Mouse (Mus musculus) Patski (cell line): ENCODE measurements around the gene Zc3hav1l. TPM values are rescaled to one million over a fixed set of nuclear protein-coding genes. Genes with fewer than 3 reads are reported as not detected.

ENCODE experiments used
- ATAC-seq: fragments of 100-300 bp; one replicate; pipeline ENCODE4 v1.8.0; 2021
- CTCF ChIA-PET: fragments of 350-600 bp; sonication (Branson Sonifier 250); formaldehyde crosslinking; loops from one replicate; lab custom pipeline; 2022; ENCODE audit warnings: inconsistent platforms; lab: Charles Lee
- POLR2A ChIA-PET: fragments of 350-600 bp; sonication (Branson Sonifier 250); formaldehyde crosslinking; loops from one replicate; lab custom pipeline; 2022; ENCODE audit warnings: antibody characterized with exemption, inconsistent platforms; lab: Charles Lee
- DNase-seq: peaks from one replicate; pipeline ENCODE4 v3.0.0-alpha.2; 2011; ENCODE audit warnings: low read depth, low spot score
- H3K27me3 ChIP-seq: fragments of 371-371 bp; one replicate; pipeline ENCODE4 v1.5.1; 2021
- CTCF ChIP-seq: fragments of 100-300 bp; IDR thresholded peaks from one replicate; pipeline ENCODE4 v1.5.1; 2021
- in situ Hi-C: fragments of 300-500 bp; cut with MboI; formaldehyde crosslinking; loops from 3 replicates; pipeline ENCODE4 v1.11.1; 2018; ENCODE audit warnings: low pct_unique_long_range_greater_than_20kb, mixed read lengths
- polyA plus RNA-seq: library from polyadenylated mRNA; unstranded; gene quantifications from one replicate; pipeline ENCODE4 v1.2.3, GENCODE M21; 2021

Gene Zc3hav1l
- polyA plus RNA-seq = 4.0 TPM

- ChIA-PET POLR2A (interaction anchor here (0.6 to 1.2 kb wide), 5 partner anchors 8 to 172 kb away, joined by 3 read pairs; no protein-coding TSS in a partner anchor), CTCF (no interaction called here)
- in situ Hi-C loops = no loop called here
- no peaks in the 10 kb centered on the region for H3K27me3 ChIP-seq
- TF ChIP-seq CTCF = no peak
- DNase-seq (no peak), ATAC-seq (peak; percentile 96)
These were observed at the start of gene Zc3hav1l for GRCm38 (mm10) chr6:38298761-38299401. Zc3hav1l (minus strand) TSS chr6:38299259.

GRCm38 (mm10) chr6:38347875-38348274 is 48.8 kb upstream of the Zc3hav1l start:
- CTCF ChIA-PET = no interaction called here
- in situ Hi-C loops = no loop called here
- TF ChIP-seq CTCF = no peak

GRCm38 (mm10) chr6:38345796-38346195 is 46.7 kb upstream of the Zc3hav1l start:
- CTCF ChIA-PET = no interaction called here
- no peak for DNase-seq

More at GRCm38 (mm10) chr6:38347875-38348274, 48.8 kb upstream of the Zc3hav1l start:
- POLR2A ChIA-PET = no interaction called here
- H3K27me3 ChIP-seq = no peaks in the 10 kb centered on the region
- DNase-seq = no peak
- ATAC-seq = no peak

GRCm38 (mm10) chr6:38344006-38344670 is 45.1 kb upstream of the Zc3hav1l start:
- POLR2A ChIA-PET = interaction anchor here (0.6 to 1.4 kb wide), 2 partner anchors 10 to 957 kb away, joined by 3 read pairs; partner anchors contain the start of gene Zc3hav1
- CTCF ChIA-PET = no interaction called here
- ATAC-seq = no peak
- in situ Hi-C loops = no loop called here
- H3K27me3 ChIP-seq = no peaks in the 10 kb centered on the region
- TF ChIP-seq CTCF = no peak
- no peak for DNase-seq

More at GRCm38 (mm10) chr6:38345796-38346195, 46.7 kb upstream of the Zc3hav1l start:
- no peaks in the 10 kb centered on the region for H3K27me3 ChIP-seq
- no peak for TF ChIP-seq CTCF
- POLR2A ChIA-PET = no interaction called here
- in situ Hi-C loops = no loop called here
- ATAC-seq = no peak

- CTCF ChIA-PET = no interaction called here
- DNase-seq (no peak), ATAC-seq (no peak)
- in situ Hi-C loops = no loop called here
- no peak for TF ChIP-seq CTCF
- POLR2A ChIA-PET = interaction anchor here (1.4 kb wide), 1 partner anchor 11 kb away, joined by 3 read pairs; the partner anchor contains the start of gene Zc3hav1
- no peaks in the 10 kb centered on the region for H3K27me3 ChIP-seq
These were observed 44.5 kb upstream of the Zc3hav1l start for GRCm38 (mm10) chr6:38343581-38343980.

GRCm38 (mm10) chr6:38342666-38342992 is 43.6 kb upstream of the Zc3hav1l start:
- POLR2A ChIA-PET = no interaction called here
- no peak for DNase-seq
- in situ Hi-C loops = no loop called here
- CTCF ChIA-PET = interaction anchor here (1.1 kb wide), 1 partner anchor 9 kb away, joined by 3 read pairs; no protein-coding TSS in a partner anchor
- no peak for ATAC-seq
- H3K27me3 ChIP-seq = no peaks in the 10 kb centered on the region
- TF ChIP-seq CTCF = no peak

GRCm38 (mm10) chr6:38341751-38342665 is 42.9 kb upstream of the Zc3hav1l start:
- no peak for TF ChIP-seq CTCF
- no peak for DNase-seq
- POLR2A ChIA-PET = no interaction called here
- ATAC-seq = no peak
- H3K27me3 ChIP-seq = no peaks in the 10 kb centered on the region
- CTCF ChIA-PET = interaction anchor here (1.1 kb wide), 1 partner anchor 9 kb away, joined by 3 read pairs; no protein-coding TSS in a partner anchor
- in situ Hi-C loops = no loop called here

- POLR2A ChIA-PET = no interaction called here
- CTCF ChIA-PET = no interaction called here
- DNase-seq (no peak), ATAC-seq (no peak)
- H3K27me3 ChIP-seq = no peaks in the 10 kb centered on the region
- TF ChIP-seq CTCF = no peak
- in situ Hi-C loops = no loop called here
These were observed 40.0 kb upstream of the Zc3hav1l start for GRCm38 (mm10) chr6:38339078-38339477.

- H3K27me3 ChIP-seq = no peaks in the 10 kb centered on the region
- TF ChIP-seq CTCF = no peak
- ATAC-seq = no peak
- in situ Hi-C loops = no loop called here
- ChIA-PET POLR2A (no interaction called here), CTCF (no interaction called here)
- no peak for DNase-seq
These were observed 38.9 kb upstream of the Zc3hav1l start for GRCm38 (mm10) chr6:38337951-38338350.

- no peak for TF ChIP-seq CTCF
- no peak for ATAC-seq
- no peaks in the 10 kb centered on the region for H3K27me3 ChIP-seq
- DNase-seq = no peak
- ChIA-PET POLR2A (no interaction called here), CTCF (no interaction called here)
- in situ Hi-C loops = no loop called here
These were observed 38.2 kb upstream of the Zc3hav1l start for GRCm38 (mm10) chr6:38337166-38337705.
